Mouse (Mus musculus) ES-E14 (cell line): ENCODE results near the gene Fthl17d. TPM values are rescaled to one million over a fixed set of nuclear protein-coding genes. Genes with fewer than 3 reads are reported as not detected.
"Not testable (repeated sequence)": the region's sequence is repeated elsewhere in the genome, so short reads cannot be mapped to it uniquely, and the experiment has no call there.

Source experiments
- DNase-seq: peaks from one replicate; pipeline ENCODE4 v3.0.0-alpha.2; 2013; ENCODE audit warnings: low read depth, low spot score
- H3K27ac ChIP-seq: 2 replicates; pipeline ENCODE4 v1.5.1; 2012; ENCODE audit warnings: low read depth, mild to moderate bottlenecking, low read length, moderate library complexity, mixed read lengths; ENCODE audit not compliant: poor library complexity, insufficient read depth, severe bottlenecking
- H3K36me3 ChIP-seq: 2 replicates; pipeline ENCODE4 v1.6.1; 2012; ENCODE audit warnings: mild to moderate bottlenecking, low read length, moderate library complexity, mixed read lengths; ENCODE audit not compliant: control insufficient read depth, poor library complexity, insufficient read depth, severe bottlenecking
- H3K4me1 ChIP-seq, 2 experiments: fragments of 150-350 bp in 1 of 2; sonication (generic) in 1 of 2; 2 replicates each; pipeline ENCODE4 v1.6.1; 2012; ENCODE audit warnings: low read length in 2 of 2, mild to moderate bottlenecking in 1 of 2, mixed read lengths in 1 of 2; ENCODE audit not compliant: control insufficient read depth in 2 of 2, insufficient read depth in 2 of 2, poor library complexity in 1 of 2
- H3K4me3 ChIP-seq, 2 experiments: fragments of 150-350 bp in 1 of 2; sonication (generic) in 1 of 2; 2 replicates each; pipeline ENCODE4 v1.5.1; 2012; ENCODE audit warnings: low read length in 2 of 2, low read depth in 1 of 2, mild to moderate bottlenecking in 1 of 2, mixed read lengths in 1 of 2; ENCODE audit not compliant: insufficient read depth in 1 of 2, poor library complexity in 1 of 2, severe bottlenecking in 1 of 2
- H3K9ac ChIP-seq: 2 replicates; pipeline ENCODE4 v1.6.1; 2012; ENCODE audit warnings: low read depth, mild to moderate bottlenecking, low read length, mixed read lengths; ENCODE audit not compliant: poor library complexity, insufficient read depth, severe bottlenecking
- H3K9me3 ChIP-seq: fragments of 150-350 bp; sonication (generic); 2 replicates; pipeline ENCODE4 v1.6.1; 2012; ENCODE audit warnings: low read depth, mild to moderate bottlenecking, low read length; ENCODE audit not compliant: control insufficient read depth, insufficient read depth
- CHD2 ChIP-seq: IDR thresholded peaks from 2 replicates; pipeline ENCODE4 v1.6.1; 2014; ENCODE audit warnings: mild to moderate bottlenecking, low read depth, low read length, inconsistent platforms
- HCFC1 ChIP-seq: IDR thresholded peaks from 2 replicates; pipeline ENCODE4 v1.6.1; 2012; ENCODE audit warnings: low read length, inconsistent platforms, borderline replicate concordance; ENCODE audit not compliant: insufficient read depth
- MAFK ChIP-seq: IDR thresholded peaks from 2 replicates; pipeline ENCODE4 v1.6.1; 2014; ENCODE audit warnings: mild to moderate bottlenecking, low read depth, low read length, inconsistent platforms; ENCODE audit not compliant: insufficient read depth
- ZC3H11A ChIP-seq: IDR thresholded peaks from 2 replicates; pipeline ENCODE4 v1.6.1; 2012; ENCODE audit warnings: low read depth, mild to moderate bottlenecking, inconsistent platforms, low read length, borderline replicate concordance
- ZNF384 ChIP-seq: IDR thresholded peaks from 2 replicates; pipeline ENCODE4 v1.6.1; 2012; ENCODE audit warnings: low read depth, low read length, inconsistent platforms
- in situ Hi-C, 2 experiments: fragments of 600-800 bp; cut with MboI; formaldehyde crosslinking; loops; one replicate each; pipeline ENCODE4 v1.15.1; 2025; ENCODE audit warnings: low sequenced_read_pairs in 2 of 2, inconsistent platforms in 1 of 2; ENCODE audit not compliant: unreplicated experiment in 2 of 2
- total RNA-seq: library from RNA; depleted of rRNA; stranded (reverse); fragments of 300-350 nt; gene quantifications from 2 replicates; pipeline ENCODE4 v1.2.3, GENCODE M21; 2012; rRNA removed

Fthl17d gene
- total RNA-seq, 1 experiment = 5.5 TPM

GRCm38 (mm10) chrX:8948130-8948805 lies 38.3 kb downstream of the Fthl17d start:
- H3K36me3 ChIP-seq, H3K4me3 ChIP-seq, H3K4me1 ChIP-seq, in situ Hi-C loops, H3K27ac ChIP-seq, H3K9me3 ChIP-seq, H3K9ac ChIP-seq: not testable (repeated sequence)
- 0 out of 2 replicates have a peak, but pooled peaks have one; percentile 36 for TF ChIP-seq ZC3H11A
- DNase-seq = peak; percentile 44

GRCm38 (mm10) chrX:8944041-8944440 lies 42.5 kb downstream of the Fthl17d start:
- no peaks in the 10 kb centered on the region for H3K4me1 ChIP-seq
- H3K27ac ChIP-seq = no peak overlapping the region
- no peak for DNase-seq
- H3K36me3 ChIP-seq = no peaks in the 10 kb centered on the region
- in situ Hi-C loops = no loop called here
- no peak overlapping the region for H3K9ac ChIP-seq
- H3K9me3 ChIP-seq = no peaks in the 10 kb centered on the region
- TF ChIP-seq ZNF384 = no peak
- TF ChIP-seq CHD2 = no peak
- no peak for TF ChIP-seq MAFK
- no peak for TF ChIP-seq ZC3H11A
- no peak for TF ChIP-seq HCFC1
- H3K4me3 ChIP-seq = no peak overlapping the region

Other genes starting within 250 kb of the Fthl17d start
- gene Ssx9, start 238.3 kb downstream of the Fthl17d start, total RNA-seq = not detected in 2 replicates
- gene Ssxb5, start 183.1 kb downstream of the Fthl17d start, total RNA-seq = not detected in 2 replicates
- not detected in 2 replicates for gene Gm6592, start 142.8 kb downstream of the Fthl17d start, total RNA-seq
- gene Gm5751, start 112.5 kb downstream of the Fthl17d start, total RNA-seq = not detected in 2 replicates
- gene B630019K06Rik, start 94.4 kb downstream of the Fthl17d start, total RNA-seq = 0.37 and 0.67 TPM in 2 replicates
- not detected in 2 replicates for gene Fthl17b, start 23.8 kb downstream of the Fthl17d start, total RNA-seq
- 20.3 and 41.0 TPM in 2 replicates for gene Fthl17c, start 10.2 kb downstream of the Fthl17d start, total RNA-seq
- 0.42 and 1.1 TPM in 2 replicates for gene Fthl17e, start 46.7 kb upstream of the Fthl17d start, total RNA-seq
- gene Fthl17f, start 76.3 kb upstream of the Fthl17d start, total RNA-seq = 4.6 and 4.9 TPM in 2 replicates
- gene 4930402K13Rik, start 117.8 kb upstream of the Fthl17d start, total RNA-seq = not detected in 2 replicates
- gene Lancl3, start 213.1 kb upstream of the Fthl17d start, total RNA-seq = 0.48 and 0.49 TPM in 2 replicates